Mouse (Mus musculus) embryonic fibroblast, embryonic 13.5 days (primary cell): ENCODE results near the gene Cdc45.

ENCODE experiments used
- CTCF ChIP-seq: IDR thresholded peaks from 2 replicates; pipeline ENCODE4 v1.5.1; 2011; ENCODE audit warnings: mild to moderate bottlenecking, control low read depth, low read length, moderate library complexity, borderline replicate concordance; ENCODE audit not compliant: insufficient read depth
- POLR2A ChIP-seq: IDR thresholded peaks from 2 replicates; pipeline ENCODE4 v1.6.1; 2011; ENCODE audit warnings: low read depth, mild to moderate bottlenecking, control low read depth, low read length, moderate library complexity

- TF ChIP-seq CTCF, result no peak
- no peak for TF ChIP-seq POLR2A
These were observed 25.1 kb downstream of the Cdc45 start for GRCm38 (mm10) chr16:18786652-18787051.
